Mouse (Mus musculus): Measurements from ENCODE around the gene Cdc40. TPM values are rescaled to one million over a fixed set of nuclear protein-coding genes. Genes with fewer than 3 reads are reported as not detected.
"Not testable (repeated sequence)": the region's sequence is repeated elsewhere in the genome, so short reads cannot be mapped to it uniquely, and the experiment has no call there.

Cdc40 gene
- polyA plus RNA-seq, 1 experiment from 2014 or later, result 41.5 TPM

- Histone ChIP-seq H3K4me1 (replicated peaks; ENCODE audit: control insufficient read depth, insufficient read depth, low read length) (no peaks in the 10 kb centered on the region), H3K27me3 (ENCODE audit: control insufficient read depth, insufficient read depth, low read length) (no peaks in the 10 kb centered on the region), H3K4me2 (ENCODE audit: low read depth, low read length, severe bottlenecking) (no peak overlapping the region), H3K9me3 (ENCODE audit: control insufficient read depth, low read length) (no peaks in the 10 kb centered on the region), H3K36me3 (ENCODE audit: control insufficient read depth, insufficient read depth, low read length) (no peaks in the 10 kb centered on the region), H3K4me3 (ENCODE audit: low read depth, low read length) (no peak overlapping the region), H3K9ac (ENCODE audit: low read length) (no peak overlapping the region), H3K27ac (ENCODE audit: low read depth, low read length) (no peak overlapping the region)
- no peak for DNase-seq (ENCODE audit: low spot score)
- ATAC-seq (replicated peaks; ENCODE audit: low FRiP score), result no peak
- WGBS, result 94% methylated on average over 4 of the region's 4 CpGs
Measured at GRCm38 (mm10) chr10:40827706-40828105, 55.4 kb downstream of the Cdc40 start.

GRCm38 (mm10) chr10:40825952-40826351 lies 57.2 kb downstream of the Cdc40 start:
- no peak overlapping the region for H3K9ac ChIP-seq (ENCODE audit: low read length)
- H3K9me3 ChIP-seq (ENCODE audit: control insufficient read depth, low read length), result no peaks in the 10 kb centered on the region
- H3K4me1 ChIP-seq (replicated peaks; ENCODE audit: control insufficient read depth, insufficient read depth, low read length), result no peaks in the 10 kb centered on the region
- WGBS, result 87% methylated on average over 6 of the region's 6 CpGs
- no peak for ATAC-seq (replicated peaks; ENCODE audit: low FRiP score)
- H3K27ac ChIP-seq (ENCODE audit: low read depth, low read length), result no peak overlapping the region
- DNase-seq (ENCODE audit: low spot score), result no peak
- no peak overlapping the region for H3K4me3 ChIP-seq (ENCODE audit: low read depth, low read length)
- no peak overlapping the region for H3K4me2 ChIP-seq (ENCODE audit: low read depth, low read length, severe bottlenecking)
- H3K27me3 ChIP-seq (ENCODE audit: control insufficient read depth, insufficient read depth, low read length), result no peaks in the 10 kb centered on the region
- no peaks in the 10 kb centered on the region for H3K36me3 ChIP-seq (ENCODE audit: control insufficient read depth, insufficient read depth, low read length)

GRCm38 (mm10) chr10:40816471-40816870 lies 66.6 kb downstream of the Cdc40 start:
- no peaks in the 10 kb centered on the region for H3K4me1 ChIP-seq (replicated peaks; ENCODE audit: control insufficient read depth, insufficient read depth, low read length)
- no peaks in the 10 kb centered on the region for H3K9me3 ChIP-seq (ENCODE audit: control insufficient read depth, low read length)
- H3K9ac ChIP-seq (ENCODE audit: low read length), result no peak overlapping the region
- no peaks in the 10 kb centered on the region for H3K27me3 ChIP-seq (ENCODE audit: control insufficient read depth, insufficient read depth, low read length)
- ATAC-seq (replicated peaks; ENCODE audit: low FRiP score), result no peak
- no peak overlapping the region for H3K4me2 ChIP-seq (ENCODE audit: low read depth, low read length, severe bottlenecking)
- no peaks in the 10 kb centered on the region for H3K36me3 ChIP-seq (ENCODE audit: control insufficient read depth, insufficient read depth, low read length)
- H3K4me3 ChIP-seq (ENCODE audit: low read depth, low read length), result no peak overlapping the region
- WGBS, result 64% methylated on average over 6 of the region's 6 CpGs
- no peak for DNase-seq (ENCODE audit: low spot score)
- no peak overlapping the region for H3K27ac ChIP-seq (ENCODE audit: low read depth, low read length)

- 57% methylated on average over 4 of the region's 4 CpGs for WGBS
Measured at GRCm38 (mm10) chr10:40813627-40814026, 69.5 kb downstream of the Cdc40 start.

GRCm38 (mm10) chr10:40809411-40809910 lies 73.7 kb downstream of the Cdc40 start:
- ATAC-seq (replicated peaks; ENCODE audit: low FRiP score); H3K27me3 ChIP-seq (ENCODE audit: control insufficient read depth, insufficient read depth, low read length); H3K4me2 ChIP-seq (ENCODE audit: low read depth, low read length, severe bottlenecking); H3K27ac ChIP-seq (ENCODE audit: low read depth, low read length); H3K9me3 ChIP-seq (ENCODE audit: control insufficient read depth, low read length); H3K36me3 ChIP-seq (ENCODE audit: control insufficient read depth, insufficient read depth, low read length); H3K4me3 ChIP-seq (ENCODE audit: low read depth, low read length); DNase-seq (ENCODE audit: low spot score); H3K4me1 ChIP-seq (replicated peaks; ENCODE audit: control insufficient read depth, insufficient read depth, low read length); H3K9ac ChIP-seq (ENCODE audit: low read length): not testable (repeated sequence)
- 28% methylated on average over 5 of the region's 5 CpGs for WGBS

More at GRCm38 (mm10) chr10:40813627-40814026, 69.5 kb downstream of the Cdc40 start:
- Histone ChIP-seq H3K4me3 (ENCODE audit: low read depth, low read length) (no peak overlapping the region), H3K4me1 (replicated peaks; ENCODE audit: control insufficient read depth, insufficient read depth, low read length) (no peaks in the 10 kb centered on the region), H3K4me2 (ENCODE audit: low read depth, low read length, severe bottlenecking) (no peak overlapping the region), H3K9me3 (ENCODE audit: control insufficient read depth, low read length) (no peaks in the 10 kb centered on the region), H3K27me3 (ENCODE audit: control insufficient read depth, insufficient read depth, low read length) (no peaks in the 10 kb centered on the region), H3K36me3 (ENCODE audit: control insufficient read depth, insufficient read depth, low read length) (no peaks in the 10 kb centered on the region), H3K27ac (ENCODE audit: low read depth, low read length) (no peak overlapping the region), H3K9ac (ENCODE audit: low read length) (no peak overlapping the region)
- ATAC-seq (replicated peaks; ENCODE audit: low FRiP score), result no peak
- no peak for DNase-seq (ENCODE audit: low spot score)

GRCm38 (mm10) chr10:40806221-40806620 lies 76.9 kb downstream of the Cdc40 start:
- H3K4me1 ChIP-seq (replicated peaks; ENCODE audit: control insufficient read depth, insufficient read depth, low read length), result no peaks in the 10 kb centered on the region
- no peak overlapping the region for H3K4me2 ChIP-seq (ENCODE audit: low read depth, low read length, severe bottlenecking)
- H3K9ac ChIP-seq (ENCODE audit: low read length), result no peak overlapping the region
- H3K27ac ChIP-seq (ENCODE audit: low read depth, low read length), result no peak overlapping the region
- 88% methylated on average over 4 of the region's 4 CpGs for WGBS
- DNase-seq (ENCODE audit: low spot score), result no peak
- ATAC-seq (replicated peaks; ENCODE audit: low FRiP score), result no peak
- no peaks in the 10 kb centered on the region for H3K36me3 ChIP-seq (ENCODE audit: control insufficient read depth, insufficient read depth, low read length)
- no peaks in the 10 kb centered on the region for H3K9me3 ChIP-seq (ENCODE audit: control insufficient read depth, low read length)
- H3K4me3 ChIP-seq (ENCODE audit: low read depth, low read length), result no peak overlapping the region
- no peaks in the 10 kb centered on the region for H3K27me3 ChIP-seq (ENCODE audit: control insufficient read depth, insufficient read depth, low read length)

- no peaks in the 10 kb centered on the region for H3K27me3 ChIP-seq (ENCODE audit: control insufficient read depth, insufficient read depth, low read length)
- ATAC-seq (replicated peaks; ENCODE audit: low FRiP score), result no peak
- no peaks in the 10 kb centered on the region for H3K4me1 ChIP-seq (replicated peaks; ENCODE audit: control insufficient read depth, insufficient read depth, low read length)
- 84% methylated on average over 1 of the region's 1 CpGs for WGBS
- no peaks in the 10 kb centered on the region for H3K36me3 ChIP-seq (ENCODE audit: control insufficient read depth, insufficient read depth, low read length)
- H3K4me2 ChIP-seq (ENCODE audit: low read depth, low read length, severe bottlenecking), result no peak overlapping the region
- no peaks in the 10 kb centered on the region for H3K9me3 ChIP-seq (ENCODE audit: control insufficient read depth, low read length)
- DNase-seq (ENCODE audit: low spot score), result no peak
- H3K27ac ChIP-seq (ENCODE audit: low read depth, low read length), result no peak overlapping the region
- no peak overlapping the region for H3K9ac ChIP-seq (ENCODE audit: low read length)
- no peak overlapping the region for H3K4me3 ChIP-seq (ENCODE audit: low read depth, low read length)
Measured at GRCm38 (mm10) chr10:40805221-40805620, 77.9 kb downstream of the Cdc40 start.

GRCm38 (mm10) chr10:40792115-40792514 lies 91.0 kb downstream of the Cdc40 start:
- 81% methylated on average over 3 of the region's 3 CpGs for WGBS
- no peaks in the 10 kb centered on the region for H3K4me1 ChIP-seq (replicated peaks; ENCODE audit: control insufficient read depth, insufficient read depth, low read length)
- no peaks in the 10 kb centered on the region for H3K9me3 ChIP-seq (ENCODE audit: control insufficient read depth, low read length)
- no peak overlapping the region for H3K4me2 ChIP-seq (ENCODE audit: low read depth, low read length, severe bottlenecking)
- no peaks in the 10 kb centered on the region for H3K27me3 ChIP-seq (ENCODE audit: control insufficient read depth, insufficient read depth, low read length)
- no peak for DNase-seq (ENCODE audit: low spot score)
- ATAC-seq (replicated peaks; ENCODE audit: low FRiP score), result no peak
- no peaks in the 10 kb centered on the region for H3K36me3 ChIP-seq (ENCODE audit: control insufficient read depth, insufficient read depth, low read length)
- no peak overlapping the region for H3K9ac ChIP-seq (ENCODE audit: low read length)
- no peak overlapping the region for H3K4me3 ChIP-seq (ENCODE audit: low read depth, low read length)
- no peak overlapping the region for H3K27ac ChIP-seq (ENCODE audit: low read depth, low read length)

GRCm38 (mm10) chr10:40790406-40790805 lies 92.7 kb downstream of the Cdc40 start:
- Histone ChIP-seq H3K4me1 (replicated peaks; ENCODE audit: control insufficient read depth, insufficient read depth, low read length) (no peaks in the 10 kb centered on the region), H3K27me3 (ENCODE audit: control insufficient read depth, insufficient read depth, low read length) (no peaks in the 10 kb centered on the region), H3K9me3 (ENCODE audit: control insufficient read depth, low read length) (no peaks in the 10 kb centered on the region), H3K4me2 (ENCODE audit: low read depth, low read length, severe bottlenecking) (no peak overlapping the region), H3K36me3 (ENCODE audit: control insufficient read depth, insufficient read depth, low read length) (no peaks in the 10 kb centered on the region), H3K9ac (ENCODE audit: low read length) (no peak overlapping the region), H3K27ac (ENCODE audit: low read depth, low read length) (no peak overlapping the region), H3K4me3 (ENCODE audit: low read depth, low read length) (no peak overlapping the region)
- ATAC-seq (replicated peaks; ENCODE audit: low FRiP score) (no peak), DNase-seq (ENCODE audit: low spot score) (no peak)
- 80% methylated on average over 3 of the region's 3 CpGs for WGBS

All from forebrain, embryonic 11.5 days (tissue).